Mouse (Mus musculus) erythroblast, embryonic 14.5 days (primary cell): ENCODE results near the gene Pnkp.

ENCODE experiments used
- GATA1 ChIP-seq: IDR thresholded peaks from 2 replicates; pipeline ENCODE4 v1.6.1; 2012; ENCODE audit warnings: low read length, inconsistent platforms, mixed read lengths
- TAL1 ChIP-seq: IDR thresholded peaks from 3 replicates; pipeline ENCODE4 v1.6.1; 2012; ENCODE audit warnings: low read length, inconsistent platforms, mixed read lengths

DNA sequence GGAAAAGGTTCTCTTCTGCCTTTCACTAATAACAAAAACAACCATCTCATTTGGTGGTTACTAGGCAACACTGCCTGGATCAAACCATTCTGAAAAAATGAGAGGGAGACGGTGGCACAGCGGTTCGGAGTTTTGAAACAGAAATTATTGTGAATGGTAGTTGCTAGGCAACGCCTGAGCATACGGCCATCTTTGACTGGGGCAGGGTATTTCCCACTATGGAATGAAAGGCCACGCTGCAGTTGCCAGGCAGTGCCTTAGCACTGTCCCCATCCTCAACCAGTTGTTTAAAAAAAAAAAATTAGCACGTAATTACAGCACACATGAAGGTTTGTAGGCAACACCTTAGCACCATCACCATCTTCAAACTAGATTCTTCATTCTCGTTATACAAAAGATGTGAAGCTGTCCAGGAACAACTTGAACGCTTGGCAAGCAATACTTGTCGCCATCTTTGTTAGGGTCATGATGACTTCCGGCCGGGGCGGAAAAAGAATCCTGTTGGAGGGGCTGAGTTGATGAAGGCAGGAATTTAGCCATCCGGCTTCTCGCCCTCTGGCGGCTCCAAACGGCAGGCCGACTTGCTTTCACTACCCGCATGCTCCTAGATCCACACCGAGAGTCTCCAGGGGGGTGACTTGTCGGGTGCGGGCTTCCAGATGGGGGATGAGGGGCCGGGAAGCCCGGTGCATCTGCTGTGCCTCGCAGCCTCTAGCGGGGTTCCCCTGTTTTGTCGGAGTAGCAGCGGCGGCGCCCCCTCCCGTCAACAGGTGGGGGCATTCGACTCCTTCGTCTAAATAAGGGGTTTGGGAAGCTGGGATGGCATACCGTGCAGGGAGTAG is 38.9 kb downstream of the Pnkp start, which contains the start of gene Fuz:
- TF ChIP-seq TAL1, result no peak
- TF ChIP-seq GATA1, result no peak
